Mouse (Mus musculus): ENCODE measurements around the gene Klk4.

Klk4 gene

GRCm38 (mm10) chr7:43919559-43920451, 38.8 kb downstream of the Klk4 start:
- DNase-seq (ENCODE audit: low read depth in 2 of 2, low spot score in 2 of 2): peak; percentile 6 to 14

GRCm38 (mm10) chr7:43920582-43920981, 39.6 kb downstream of the Klk4 start:
- DNase-seq (ENCODE audit: low read depth in 2 of 2, low spot score in 2 of 2): no peak

DNA sequence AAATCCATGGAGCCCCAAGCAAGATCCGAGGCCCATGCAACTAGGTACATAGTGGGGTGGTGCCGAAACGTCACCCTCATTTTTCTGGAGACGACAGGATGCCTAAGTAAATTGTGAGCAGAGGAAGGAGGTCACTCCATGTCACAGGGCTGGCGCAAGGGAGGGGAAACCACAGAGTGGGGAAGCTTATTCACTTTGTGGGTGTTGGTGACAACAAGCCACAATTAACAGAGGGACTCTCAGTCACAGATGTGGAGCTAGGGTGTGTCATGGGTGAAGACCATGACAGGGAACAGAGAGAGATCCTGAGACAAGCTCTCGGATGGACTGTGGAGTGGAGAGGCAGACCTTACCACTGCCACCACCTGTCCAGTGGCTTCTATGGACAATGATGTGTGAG, 40.1 kb downstream of the Klk4 start:
- no peak for DNase-seq (ENCODE audit: low read depth in 2 of 2, low spot score in 2 of 2)

GRCm38 (mm10) chr7:43921941-43922340, 41.0 kb downstream of the Klk4 start:
- DNase-seq (ENCODE audit: low read depth in 2 of 2, low spot score in 2 of 2): no peak

GRCm38 (mm10) chr7:43925985-43926384, 45.0 kb downstream of the Klk4 start:
- DNase-seq (ENCODE audit: low read depth in 2 of 2, low spot score in 2 of 2): no peak

DNA sequence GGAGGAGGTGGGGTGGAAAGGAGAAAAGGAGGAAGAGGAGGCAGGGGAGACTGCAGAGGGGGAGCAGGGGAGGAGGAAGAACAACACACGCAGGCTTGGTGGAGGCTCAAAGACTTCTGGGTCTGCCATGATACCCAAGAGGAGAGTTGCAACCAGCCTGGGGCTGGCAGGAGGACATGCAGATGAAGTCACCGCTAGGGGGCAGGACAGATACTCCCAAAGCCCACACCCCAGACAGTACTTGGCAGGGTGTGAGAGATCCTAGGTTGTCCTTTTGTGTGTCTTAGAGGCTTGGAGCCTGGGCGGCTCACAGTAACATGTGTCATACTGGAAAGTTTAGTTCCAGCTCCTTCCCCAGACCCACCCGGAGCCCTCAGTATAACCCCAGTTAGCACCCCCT, 47.6 kb downstream of the Klk4 start:
- DNase-seq (ENCODE audit: low read depth in 2 of 2, low spot score in 2 of 2): no peak

DNA sequence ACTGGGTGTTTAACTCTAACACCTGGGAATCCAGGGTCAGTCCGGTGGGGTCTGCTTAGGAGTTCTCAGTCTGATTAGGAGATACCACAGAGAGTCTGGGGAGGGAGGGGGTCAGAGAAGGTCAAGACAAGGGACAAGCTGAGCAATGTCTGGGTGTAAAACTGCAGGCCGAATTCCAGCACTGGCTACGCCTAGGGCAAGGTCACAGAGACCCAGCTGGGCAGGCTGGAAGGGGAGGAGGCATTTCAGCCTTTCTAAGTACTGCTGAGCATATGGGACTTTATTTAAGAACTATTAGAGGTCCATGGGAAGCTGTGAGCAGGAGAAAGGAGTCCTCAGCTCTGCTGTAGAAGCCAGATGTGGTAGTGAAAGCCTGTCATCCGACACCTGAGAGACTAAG, 51.4 kb downstream of the Klk4 start:
- DNase-seq (ENCODE audit: low read depth in 2 of 2, low spot score in 2 of 2): no peak

- DNase-seq (ENCODE audit: low read depth in 2 of 2, low spot score in 2 of 2): no peak
These were observed 52.5 kb downstream of the Klk4 start, which contains the start of gene Klk15 for GRCm38 (mm10) chr7:43933440-43933839. Gene Klk15, plus strand, starts transcription at chr7:43933740.

DNA sequence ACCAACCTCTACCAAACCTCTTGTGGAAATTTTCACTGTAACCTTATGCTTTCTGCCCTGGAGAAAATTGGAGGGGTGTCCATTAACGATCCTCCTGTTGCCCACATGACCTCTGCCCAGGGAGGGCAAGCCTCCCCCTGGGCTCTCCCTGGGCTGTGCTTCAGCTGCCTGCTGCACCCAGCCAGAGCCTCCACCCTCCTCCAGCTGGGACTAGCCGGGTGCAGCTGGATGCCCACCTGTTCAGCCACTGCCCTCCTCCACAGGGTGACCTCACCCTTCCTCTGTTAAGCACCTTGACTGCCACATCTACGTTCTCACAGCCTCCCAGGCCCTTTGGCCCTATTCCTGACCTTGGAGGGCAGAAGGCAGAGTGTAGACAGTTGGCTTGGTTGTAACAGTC, 53.8 kb downstream of the Klk4 start:
- DNase-seq (ENCODE audit: low read depth in 2 of 2, low spot score in 2 of 2): no peak
